Mouse (Mus musculus): ENCODE measurements around the gene Tmem114.

Tmem114 gene

GRCm38 (mm10) chr16:8424971-8425330 lies at the start of gene Tmem114:
Gene Tmem114, minus strand, starts transcription at chr16:8425136.
- DNase-seq (ENCODE audit: low spot score), result peak; percentile 59

DNA sequence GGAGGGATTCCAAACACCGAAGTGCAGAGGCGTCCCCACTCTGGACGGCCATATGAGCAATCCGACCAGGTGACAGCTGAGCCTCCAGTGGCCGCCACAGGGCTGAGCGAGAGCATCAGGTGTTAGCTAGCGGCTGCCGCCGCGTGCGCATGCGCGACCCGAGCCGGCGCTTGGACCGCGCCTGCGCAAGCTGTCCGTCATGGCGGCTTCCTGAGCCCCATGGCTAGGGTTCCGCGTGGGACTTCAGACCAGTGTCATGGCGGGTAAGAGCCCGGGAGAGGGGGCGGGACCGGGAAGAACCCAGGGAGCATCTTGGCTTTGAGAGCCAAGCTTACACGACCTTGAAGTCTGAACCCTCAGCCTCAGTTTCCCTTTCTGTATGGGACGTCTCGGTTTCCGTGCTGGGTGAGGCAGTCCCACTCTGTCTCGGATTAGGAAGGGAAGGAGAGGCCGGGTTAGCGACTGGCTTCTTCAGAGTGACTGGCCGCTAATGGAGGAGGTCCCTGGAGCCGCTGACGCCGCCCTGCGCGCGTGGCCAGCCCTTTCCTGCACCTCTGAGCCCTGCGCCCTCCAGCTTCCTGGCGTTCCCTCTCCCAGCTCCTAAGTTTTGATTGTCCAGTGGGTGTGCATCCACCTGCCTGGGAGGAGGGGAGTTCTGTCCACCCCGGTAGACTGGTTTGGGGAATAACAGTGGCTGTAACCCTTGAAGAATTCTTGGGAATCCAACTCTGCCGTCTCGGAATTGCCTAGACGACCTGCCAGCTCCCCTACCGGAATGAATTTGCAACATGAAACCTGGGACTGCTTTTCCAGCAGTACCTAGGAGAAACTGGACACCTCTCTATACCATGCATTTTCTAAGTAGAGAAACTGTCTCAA lies 45.9 kb upstream of the Tmem114 start, which contains the start of gene Mettl22:
TSS of gene Mettl22 (plus strand) at position 186 of the 879 bp plus-strand sequence.
- peak; percentile 90 for DNase-seq (ENCODE audit: low spot score)

DNA sequence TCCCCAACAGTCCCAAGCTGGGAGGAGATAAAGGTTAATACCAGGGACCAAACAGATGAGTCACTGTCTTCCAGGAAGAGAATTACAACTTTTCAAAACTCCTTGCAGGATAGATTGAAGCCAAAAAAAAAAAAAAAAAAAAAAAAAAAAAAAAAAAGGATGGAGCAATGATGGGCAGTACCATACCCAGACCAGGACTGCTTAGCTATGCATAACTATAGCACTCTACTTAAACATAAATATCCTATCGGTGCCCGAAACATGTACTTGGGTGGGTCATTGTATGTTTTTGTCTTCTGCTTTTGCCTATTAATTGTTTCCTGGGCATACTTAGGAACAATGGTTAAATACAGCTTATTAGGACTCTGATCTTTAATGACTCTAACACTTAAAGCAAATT lies 45.2 kb upstream of the Tmem114 start:
- no peak for DNase-seq (ENCODE audit: low spot score)

- DNase-seq (ENCODE audit: low spot score), result peak; percentile 40
These were observed 34.2 kb upstream of the Tmem114 start for GRCm38 (mm10) chr16:8459098-8459497.

DNA sequence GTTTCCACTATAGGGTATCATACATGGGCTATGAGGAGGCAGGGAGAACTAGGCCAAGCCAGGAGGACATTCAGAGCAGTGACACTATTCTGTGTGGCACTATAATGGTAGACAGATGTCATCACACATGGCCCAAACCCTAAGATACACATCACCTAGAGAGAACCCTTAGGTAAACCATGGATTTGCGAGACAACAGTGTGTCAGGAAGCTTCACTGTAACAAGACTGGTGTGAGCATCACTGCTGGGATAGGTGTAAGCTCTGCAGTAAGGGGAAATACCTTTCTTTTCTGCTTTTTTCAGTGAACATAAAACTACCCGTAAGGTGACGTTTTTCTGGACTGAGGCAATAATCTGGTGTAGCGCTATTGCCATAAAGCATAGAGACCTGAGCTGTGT lies 33.5 kb upstream of the Tmem114 start:
- DNase-seq (ENCODE audit: low spot score), result no peak

DNA sequence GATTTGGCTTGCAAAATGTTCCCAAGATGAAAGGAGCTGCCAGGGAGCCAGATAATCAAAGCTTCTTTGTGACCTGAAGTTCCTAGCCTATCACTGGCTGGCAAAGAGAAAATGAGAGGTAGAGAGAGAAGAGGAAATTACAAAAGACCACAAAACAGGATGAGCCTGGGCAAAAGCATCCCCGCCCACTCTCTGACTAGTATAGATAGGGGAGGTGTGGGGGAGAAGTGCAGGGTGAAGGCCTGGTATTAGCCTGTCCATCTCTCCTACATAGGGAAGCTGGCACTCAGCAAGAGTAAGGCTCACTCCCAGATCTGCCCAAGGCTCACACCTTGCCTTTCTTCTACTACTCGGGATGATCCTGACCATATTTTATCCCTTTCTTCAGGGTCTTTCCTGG lies 30.3 kb upstream of the Tmem114 start:
- DNase-seq (ENCODE audit: low spot score), result no peak

DNA sequence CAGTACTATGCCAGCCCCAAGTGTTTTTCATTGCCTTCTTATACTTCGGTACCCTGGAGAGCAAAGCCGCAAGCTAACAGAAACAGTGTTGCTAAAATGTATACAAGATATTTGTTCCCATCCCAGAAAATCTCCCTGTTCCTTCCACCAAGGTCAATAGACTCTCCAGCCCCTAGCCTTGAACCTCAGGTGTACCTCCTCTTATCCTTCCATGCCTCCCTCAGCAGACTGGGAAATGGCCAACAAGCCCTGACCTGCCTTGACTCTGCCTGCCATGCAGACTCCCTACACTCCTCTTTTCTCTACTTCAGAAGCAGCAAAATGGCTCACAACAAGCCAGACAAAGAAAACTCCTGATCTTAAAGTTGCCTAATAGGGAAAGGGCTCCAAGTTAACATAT lies 28.4 kb upstream of the Tmem114 start:
- no peak for DNase-seq (ENCODE audit: low spot score)

- no peak for DNase-seq (ENCODE audit: low spot score)
These were observed 21.3 kb upstream of the Tmem114 start for GRCm38 (mm10) chr16:8446256-8446655.

DNA sequence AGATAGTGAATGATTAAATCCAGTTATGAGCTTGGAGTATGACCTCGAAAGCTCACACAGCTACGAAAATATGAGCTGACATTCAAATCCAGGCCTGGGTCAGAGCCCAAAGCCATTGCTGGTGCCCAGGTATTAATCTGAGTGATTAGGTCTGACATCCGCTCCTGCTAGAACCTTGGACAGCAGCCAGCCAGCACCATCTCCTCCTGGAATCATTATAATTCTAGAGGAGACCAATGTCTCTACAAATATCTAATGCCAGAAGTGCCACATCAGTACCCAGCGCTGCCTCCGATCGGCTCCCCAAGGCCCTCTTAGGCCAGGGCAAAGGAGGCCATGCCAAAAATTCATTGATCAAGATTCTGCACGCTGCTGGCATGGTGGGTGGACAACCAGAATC lies 20.0 kb upstream of the Tmem114 start:
- no peak for DNase-seq (ENCODE audit: low spot score)

GRCm38 (mm10) chr16:8432616-8433015 lies 7.7 kb upstream of the Tmem114 start:
- DNase-seq (ENCODE audit: low spot score), result no peak

GRCm38 (mm10) chr16:8429531-8429930 lies 4.6 kb upstream of the Tmem114 start:
- DNase-seq (ENCODE audit: low spot score), result no peak

DNA sequence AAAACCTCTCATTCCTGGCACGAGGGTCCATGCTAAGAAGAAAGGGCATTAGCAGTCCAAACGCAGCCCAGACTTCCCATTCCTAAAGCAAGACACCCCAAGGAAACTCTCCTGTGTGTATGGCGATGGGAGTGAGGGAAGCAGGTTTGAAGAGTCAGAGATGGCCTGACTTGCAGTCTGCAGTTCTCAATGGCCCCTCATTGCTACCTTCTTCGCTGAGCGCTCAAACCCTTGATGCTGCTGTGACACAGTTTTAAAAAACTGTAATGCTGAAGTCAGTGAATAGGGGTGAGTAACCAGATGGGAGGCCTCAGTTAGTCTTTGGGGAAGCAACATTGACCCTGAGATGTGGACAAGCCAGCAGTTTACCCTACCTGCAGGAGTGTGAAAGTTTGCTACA lies 800 bp upstream of the Tmem114 start:
- DNase-seq (ENCODE audit: low spot score), result no peak

DNA sequence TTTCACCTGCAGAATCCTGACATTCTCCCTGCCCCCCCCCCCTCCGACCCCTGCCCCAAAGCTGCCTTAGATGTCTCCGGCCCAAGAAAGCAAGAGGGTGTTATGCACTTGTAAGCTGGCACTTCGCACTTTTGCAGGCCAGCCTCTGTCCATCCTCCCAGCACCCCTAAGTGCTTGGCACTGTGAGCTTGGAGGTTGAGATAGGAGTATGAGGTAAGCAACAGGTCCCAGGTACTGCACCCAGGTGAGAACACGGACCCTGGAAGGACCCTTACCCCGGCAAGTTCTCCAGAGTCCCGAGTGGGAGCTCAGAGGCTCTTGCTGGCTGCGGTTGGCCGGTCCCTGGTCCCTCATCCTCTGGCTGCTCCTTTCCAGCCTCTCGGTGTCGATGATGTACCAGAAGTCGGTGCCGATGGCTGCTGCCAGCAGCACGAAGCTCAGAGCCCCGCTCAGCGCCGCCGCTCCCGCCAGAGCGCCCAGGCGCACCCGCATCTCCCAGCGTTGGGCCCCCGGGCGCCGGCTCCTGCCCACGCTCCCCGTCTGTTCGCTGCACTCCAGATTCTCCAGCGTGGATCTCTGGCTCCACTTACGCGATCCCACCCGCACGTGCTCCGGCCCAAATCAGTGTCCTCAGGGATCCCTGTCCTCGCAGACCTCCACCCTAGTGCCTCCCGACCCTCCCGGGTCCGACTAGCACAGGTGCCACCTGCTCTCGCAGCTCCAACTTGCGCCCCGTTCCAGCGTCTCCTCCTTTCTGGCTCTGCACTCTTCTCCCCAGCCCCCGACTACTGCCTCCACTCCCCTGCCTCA lies 570 bp downstream of the Tmem114 start:
- peak; percentile 8 for DNase-seq (ENCODE audit: low spot score)

GRCm38 (mm10) chr16:8423626-8424114 lies 1.3 kb downstream of the Tmem114 start:
- DNase-seq (ENCODE audit: low spot score), result no peak

DNA sequence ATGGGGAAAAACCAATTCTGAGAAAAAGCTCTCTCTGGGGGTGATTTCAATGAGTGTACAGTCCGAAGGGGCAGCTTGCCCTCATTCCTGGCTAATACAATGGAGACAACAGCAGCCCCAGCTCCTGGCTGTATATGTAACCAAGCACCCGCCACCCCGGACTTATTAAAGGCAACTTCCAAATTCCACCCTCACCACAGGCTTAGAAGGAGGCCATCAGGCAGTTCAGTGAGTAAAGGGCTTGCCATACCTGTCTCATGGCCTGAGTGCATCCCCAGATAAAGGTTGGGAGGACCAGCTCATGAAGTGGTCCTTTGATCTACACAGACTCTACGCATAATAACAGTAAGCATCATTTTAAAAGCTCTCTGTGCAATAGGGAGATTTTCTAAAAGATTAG lies 4.1 kb downstream of the Tmem114 start:
- DNase-seq (ENCODE audit: low spot score), result no peak

- DNase-seq (ENCODE audit: low spot score), result no peak
These were observed 4.6 kb downstream of the Tmem114 start for GRCm38 (mm10) chr16:8420381-8420780.

GRCm38 (mm10) chr16:8419666-8420065 lies 5.3 kb downstream of the Tmem114 start:
- DNase-seq (ENCODE audit: low spot score), result no peak

- DNase-seq (ENCODE audit: low spot score), result no peak
These were observed 6.8 kb downstream of the Tmem114 start for GRCm38 (mm10) chr16:8418126-8418525.

- no peak for DNase-seq (ENCODE audit: low spot score)
These were observed 7.8 kb downstream of the Tmem114 start for GRCm38 (mm10) chr16:8417011-8417720.

DNA sequence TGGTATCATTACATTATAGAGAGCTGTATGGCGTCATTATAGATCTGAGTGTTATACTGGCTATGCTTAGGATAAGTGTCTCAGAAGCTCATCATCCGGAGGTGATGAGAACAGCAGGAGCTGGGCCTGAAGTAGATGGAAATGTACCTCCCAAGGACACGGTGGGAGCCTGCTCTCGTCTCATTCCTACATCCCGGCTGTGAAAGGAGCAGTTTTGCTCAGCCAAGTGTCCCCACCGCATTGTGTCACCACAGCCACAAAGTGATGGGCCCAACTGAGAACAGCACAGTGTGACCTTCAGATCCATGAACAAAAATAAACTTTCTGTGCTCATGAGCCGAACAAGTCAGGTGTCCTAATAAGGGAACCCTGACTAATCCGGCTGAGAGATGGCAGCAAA lies 8.9 kb downstream of the Tmem114 start:
- no peak for DNase-seq (ENCODE audit: low spot score)

DNA sequence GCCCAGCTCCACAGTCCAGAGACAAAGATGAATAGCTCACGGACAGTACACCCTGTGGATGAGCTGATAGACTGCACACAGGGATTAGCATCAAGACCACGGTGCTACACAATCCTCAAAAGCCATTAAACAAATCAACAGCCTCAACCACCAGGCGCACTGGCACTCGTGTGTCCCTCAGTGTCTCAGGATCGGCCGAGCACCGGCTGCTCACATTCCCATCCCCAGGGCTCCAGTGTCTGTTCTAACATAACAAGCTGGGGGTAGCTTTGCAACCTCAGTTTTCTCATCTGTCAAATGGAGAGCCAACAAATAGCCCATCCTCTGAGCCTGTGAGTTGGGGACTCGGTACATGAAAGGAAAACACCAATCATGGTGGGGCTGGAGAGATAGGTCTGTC lies 11.5 kb downstream of the Tmem114 start:
- no peak for DNase-seq (ENCODE audit: low spot score)

DNA sequence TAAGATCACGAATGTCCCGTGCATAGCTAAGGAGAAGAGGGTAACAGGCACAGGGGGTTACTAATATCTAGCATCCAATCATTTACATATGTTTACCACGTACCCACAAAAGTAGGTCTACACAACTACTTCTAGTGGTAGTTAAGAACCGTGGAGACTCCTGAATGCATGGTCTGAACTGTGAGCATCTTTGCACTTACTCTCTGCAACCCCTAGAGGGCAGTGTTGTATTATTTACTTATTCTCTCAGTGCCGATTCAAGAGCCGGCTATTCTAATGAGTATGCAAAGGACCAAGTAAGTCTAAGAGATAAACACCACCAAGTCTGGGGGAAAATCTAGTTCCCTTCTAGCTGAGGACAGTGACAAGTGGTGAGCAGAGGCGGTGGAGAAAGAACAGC lies 12.7 kb downstream of the Tmem114 start:
- DNase-seq (ENCODE audit: low spot score), result no peak
